Mouse (Mus musculus) frontal cortex, postnatal 36 days (tissue): Measurements from ENCODE around the gene Cnn3.

ENCODE experiments used
- DNase-seq, 2 experiments: peaks; one replicate each; pipeline ENCODE4 v3.0.0; 2022; ENCODE audit warnings: low spot score in 2 of 2

Cnn3 gene

GRCm38 (mm10) chr3:121418251-121418601 lies 8.1 kb upstream of the Cnn3 start:
- DNase-seq, result no peak

DNA sequence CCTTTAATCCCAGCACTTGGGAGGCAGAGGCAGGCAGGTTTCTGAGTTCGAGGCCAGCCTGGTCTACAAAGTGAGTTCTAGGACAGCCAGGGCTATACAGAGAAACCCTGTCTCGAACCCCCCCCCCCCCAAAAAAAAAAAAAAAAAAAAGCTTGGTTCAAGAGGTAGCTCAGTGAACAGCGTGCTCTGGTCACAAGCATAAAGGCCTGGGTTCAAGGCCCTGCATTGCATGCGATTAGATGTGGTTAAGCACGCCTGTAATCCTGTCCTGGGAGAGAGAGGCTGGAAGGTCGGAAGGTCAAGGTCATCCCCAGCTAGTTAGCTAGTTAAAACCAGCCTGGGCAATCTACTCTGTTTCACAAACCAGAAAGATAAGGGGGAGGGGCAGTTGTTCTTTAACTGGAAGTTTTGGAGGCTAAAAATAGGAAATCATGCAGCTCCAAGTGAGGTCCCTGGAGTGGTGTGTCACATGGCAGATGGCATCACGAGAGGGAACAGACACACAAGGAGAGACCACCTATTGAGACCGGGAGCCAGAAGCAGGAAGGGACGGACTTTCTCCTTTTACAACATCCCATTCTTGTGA lies 7.4 kb upstream of the Cnn3 start:
- no peak for DNase-seq

DNA sequence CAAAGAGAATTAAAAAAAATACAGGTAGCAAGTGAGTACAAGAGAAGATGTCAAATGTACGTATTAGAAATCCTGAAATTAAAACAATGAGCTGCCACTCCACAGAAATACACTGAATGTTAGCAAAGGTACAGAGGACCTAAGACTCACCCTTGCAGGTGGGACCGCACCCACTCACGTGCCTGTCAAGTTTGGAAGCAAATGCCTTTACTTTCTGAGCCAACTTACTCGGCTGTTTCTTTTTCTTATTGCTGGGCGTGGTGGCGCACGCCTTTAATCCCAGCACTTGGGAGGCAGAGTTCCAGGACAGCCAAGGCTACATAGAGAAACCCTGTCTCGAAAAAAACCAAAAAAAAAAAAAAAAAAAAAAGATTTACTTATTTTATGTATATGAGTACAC lies 3.9 kb upstream of the Cnn3 start:
- DNase-seq, result no peak

DNA sequence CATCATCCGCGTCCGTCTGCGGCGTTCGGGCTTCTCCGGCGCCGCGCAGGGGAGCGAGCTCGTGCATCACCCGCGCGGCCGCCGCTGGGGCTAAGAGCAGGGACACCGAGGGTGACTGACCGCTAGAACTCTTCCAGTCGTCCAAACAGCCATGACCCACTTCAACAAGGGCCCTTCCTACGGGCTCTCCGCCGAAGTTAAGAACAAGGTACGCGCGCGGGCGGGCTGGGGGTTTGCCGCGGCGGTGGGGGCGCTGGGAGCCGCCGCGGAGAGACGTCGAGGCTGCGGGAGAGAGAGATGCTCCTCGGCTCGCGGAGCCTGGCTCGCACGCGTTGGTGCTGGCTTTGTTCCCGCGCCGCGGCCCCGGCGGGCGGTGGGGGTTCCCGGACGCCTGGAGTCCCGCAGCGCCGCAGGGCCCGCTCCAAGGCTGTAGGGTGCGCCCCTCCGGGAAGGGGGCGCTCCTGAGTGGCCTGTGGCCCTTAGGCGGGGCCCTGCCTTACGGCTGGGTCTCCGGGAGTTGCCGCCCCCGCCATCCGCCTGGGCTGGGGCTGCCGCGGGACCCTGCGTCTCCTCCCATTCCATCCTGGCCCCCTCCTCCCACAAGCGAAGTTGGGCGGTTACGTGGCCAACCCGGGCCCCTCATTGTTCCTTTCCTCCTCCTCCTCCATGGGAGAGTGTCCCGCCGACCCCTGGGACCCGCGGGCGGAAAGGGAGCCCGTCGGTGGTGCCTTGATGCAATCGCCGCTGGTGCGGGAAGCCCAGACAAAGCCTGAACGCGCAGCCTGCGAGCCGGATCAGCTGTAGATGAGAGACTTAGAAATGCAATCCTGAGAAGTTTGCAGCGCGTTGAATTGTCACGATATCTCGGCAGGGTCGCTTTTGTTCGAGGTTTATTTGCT lies 573 bp downstream of the Cnn3 start:
- DNase-seq, result peak; percentile 44 to 57

- DNase-seq, result peak; percentile 31 to 54
Measured at GRCm38 (mm10) chr3:121427520-121427908, 1.2 kb downstream of the Cnn3 start.

DNA sequence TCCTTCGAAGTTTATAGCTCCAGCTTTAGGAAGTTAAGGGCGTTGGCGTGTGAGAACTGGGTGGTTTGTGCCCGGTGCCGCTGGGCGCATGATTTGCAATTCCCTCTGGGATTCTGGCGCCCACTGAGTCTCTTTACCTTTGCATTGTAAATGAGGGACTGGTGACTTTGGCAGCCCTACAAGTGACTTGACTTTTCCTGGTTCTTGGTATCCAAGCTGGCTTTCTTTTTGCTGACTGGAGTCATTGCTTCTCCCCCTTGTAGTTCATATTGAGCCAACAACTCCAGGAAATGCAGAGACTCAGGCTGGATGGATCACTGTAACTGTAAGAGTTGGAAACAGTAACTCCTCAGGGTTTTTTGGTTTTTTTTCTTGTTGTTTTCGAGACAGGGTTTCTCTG lies 1.9 kb downstream of the Cnn3 start:
- peak; percentile 19 to 23 for DNase-seq

- no peak for DNase-seq
Measured at GRCm38 (mm10) chr3:121428696-121429259, 2.5 kb downstream of the Cnn3 start.

DNA sequence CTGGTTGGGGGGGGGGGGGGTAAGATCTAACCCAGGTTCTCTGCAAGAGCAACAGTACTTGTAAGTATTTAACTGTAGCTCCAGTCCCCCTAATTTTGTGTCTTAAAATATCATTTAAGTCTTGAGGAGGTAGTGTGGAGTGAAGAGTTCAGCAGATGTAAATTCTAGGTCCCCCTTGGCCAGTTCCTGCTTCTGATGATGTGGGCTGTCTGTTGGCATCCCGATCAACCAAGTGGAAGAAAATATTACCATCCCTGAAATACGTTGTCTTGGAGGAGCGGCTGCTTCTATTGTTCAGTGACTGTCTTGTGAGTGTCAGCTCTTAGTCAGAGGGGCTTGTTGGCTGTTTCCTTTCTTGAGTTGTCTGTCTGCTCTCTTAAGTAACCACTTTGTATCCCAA lies 3.2 kb downstream of the Cnn3 start:
- DNase-seq, result no peak

GRCm38 (mm10) chr3:121430289-121430936 lies 4.1 kb downstream of the Cnn3 start:
- DNase-seq, result no peak

GRCm38 (mm10) chr3:121433359-121433758 lies 7.1 kb downstream of the Cnn3 start:
- no peak for DNase-seq

- no peak for DNase-seq
Measured at GRCm38 (mm10) chr3:121433968-121434533, 7.8 kb downstream of the Cnn3 start.

DNA sequence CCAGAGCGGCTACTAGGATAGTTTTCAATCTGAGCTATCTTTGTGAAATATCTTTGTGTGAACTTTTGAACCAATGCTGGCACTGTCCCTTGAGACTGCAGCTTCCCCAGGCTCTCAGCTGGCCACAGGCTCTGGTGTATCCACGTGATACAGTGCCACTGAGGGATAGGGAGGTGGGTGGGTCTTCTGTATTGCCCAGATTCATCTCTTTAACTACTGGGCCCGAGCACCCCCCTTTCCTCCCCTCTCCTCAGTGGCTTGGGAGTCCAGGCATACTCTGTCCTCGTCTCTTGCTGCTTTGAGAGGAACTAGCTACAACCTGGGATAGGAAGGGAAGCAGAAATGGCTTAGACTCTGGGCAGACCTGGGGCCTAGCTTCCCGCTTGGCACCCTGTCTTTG lies 9.0 kb downstream of the Cnn3 start:
- DNase-seq, result no peak

DNA sequence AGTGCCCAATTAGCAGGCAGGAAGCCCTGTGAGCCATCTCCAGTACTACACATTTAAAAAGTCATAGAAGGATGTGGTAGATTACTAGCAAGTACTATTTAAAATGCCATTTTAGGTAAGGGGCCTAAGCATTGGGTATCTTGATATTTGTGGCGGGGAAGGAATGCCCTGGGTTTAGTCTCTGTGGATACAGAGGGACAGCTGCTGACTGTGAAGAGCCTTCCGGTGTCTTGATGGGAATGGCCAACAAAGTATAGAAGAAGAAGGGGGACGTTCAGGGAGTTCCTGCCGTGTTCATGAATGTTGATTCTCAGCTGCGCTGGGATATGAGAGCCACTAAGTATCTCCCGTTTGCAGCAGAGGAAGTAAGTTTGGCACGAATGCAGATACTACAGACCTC lies 10.8 kb downstream of the Cnn3 start:
- no peak for DNase-seq

DNA sequence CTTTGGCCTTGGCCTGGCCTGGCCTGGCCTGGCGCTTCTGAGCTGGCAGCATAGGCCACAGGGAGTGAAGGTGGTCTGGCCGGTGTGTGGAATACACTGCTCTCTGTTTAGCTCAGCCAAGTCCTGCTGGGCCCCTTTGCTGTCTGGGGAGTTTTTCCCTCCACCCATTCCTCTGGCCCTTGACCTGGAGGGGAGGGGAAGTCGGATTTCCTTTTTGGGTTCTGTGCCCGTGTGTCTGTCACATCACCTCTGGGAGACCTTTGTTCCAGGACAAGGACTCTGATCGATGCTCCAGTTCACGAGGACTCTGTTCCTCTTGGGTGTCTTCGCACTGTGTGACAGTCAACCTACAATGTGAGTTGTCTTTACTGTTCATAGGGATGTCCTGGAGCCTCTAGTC lies 11.7 kb downstream of the Cnn3 start:
- no peak for DNase-seq

- no peak for DNase-seq
Measured at GRCm38 (mm10) chr3:121439623-121440161, 13.4 kb downstream of the Cnn3 start.

GRCm38 (mm10) chr3:121441504-121441903 lies 15.2 kb downstream of the Cnn3 start:
- DNase-seq, result no peak

GRCm38 (mm10) chr3:121442288-121442687 lies 16.0 kb downstream of the Cnn3 start:
- DNase-seq, result no peak

GRCm38 (mm10) chr3:121443861-121444271 lies 17.6 kb downstream of the Cnn3 start:
- no peak for DNase-seq

- DNase-seq, result no peak
Measured at GRCm38 (mm10) chr3:121444414-121444813, 18.1 kb downstream of the Cnn3 start.

DNA sequence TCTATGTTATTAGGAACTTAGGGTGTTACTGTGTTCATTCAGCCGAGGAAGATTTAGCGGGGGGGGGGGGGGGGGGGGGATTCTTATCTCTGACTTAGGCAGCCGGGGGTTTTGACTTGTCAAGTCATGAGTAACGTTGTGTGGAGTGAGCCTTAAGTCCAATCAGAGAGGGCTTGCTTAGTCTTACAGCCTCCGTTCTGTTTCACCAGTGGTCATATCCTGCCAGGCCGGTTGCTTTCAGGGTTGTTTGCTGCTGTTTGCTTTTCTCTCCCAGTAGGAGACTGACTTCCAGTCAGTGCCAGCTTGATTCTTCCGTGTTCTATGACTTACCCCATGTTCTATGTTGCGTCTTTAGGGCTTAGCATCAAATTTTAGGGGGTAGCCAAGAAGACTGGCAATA lies 20.2 kb downstream of the Cnn3 start:
- DNase-seq, result no peak

- no peak for DNase-seq
Measured at GRCm38 (mm10) chr3:121448029-121448468, 21.8 kb downstream of the Cnn3 start.

GRCm38 (mm10) chr3:121448606-121449005 lies 22.3 kb downstream of the Cnn3 start:
- no peak for DNase-seq
